In genomic region chr7:139441022-139441421, GRCm38 (mm10) we compare ENCODE assay signal across 12 mouse cellular contexts. TPM values are rescaled to one million over a fixed set of nuclear protein-coding genes. Genes with fewer than 3 reads are reported as not detected.
DNase-seq lines count a peak whose midpoint lies in the region; ATAC-seq lines count a peak whose summit lies in the region.
"Had no signal": no experiment of that assay in that cellular context is flagged by ENCODE, and none has a peak within 500 bp of the region (broad histone marks: within the 10 kb centered on the region; RNA-seq: fewer than 3 reads in every experiment).

No protein-coding gene starts in this region.

- no peaks in the 10 kb centered on the region for H3K27me3 ChIP-seq in heart, embryonic 14.5 days (ENCODE audit: control insufficient read depth, insufficient read depth, low read length)
- H3K27me3 ChIP-seq in limb, embryonic 12.5 days, result no peaks in the 10 kb centered on the region
- no peaks in the 10 kb centered on the region for H3K27me3 ChIP-seq in limb, embryonic 10.5 days (ENCODE audit: low read depth, poor library complexity, severe bottlenecking)

- intact Hi-C loops in heart, postnatal 14 days (cut with DNase I), result no loop called here

- peak; percentile 6 for DNase-seq in cerebellum, adult 11 months
- DNase-seq in cerebellum, postnatal 4 days (ENCODE audit: low spot score in 2 of 2), result no peak
- DNase-seq in heart, postnatal 14 days, result no peak
- no peak for DNase-seq in limb, embryonic 10.5 days (ENCODE audit: low spot score)
- DNase-seq in 3134 (ENCODE audit: extremely low read depth, insufficient read length, low spot score), result peak; percentile 22
- DNase-seq in MN1 (ENCODE audit: low spot score), result no peak
- DNase-seq: gastrocnemius, postnatal 36 days; layer of hippocampus, adult 9-11 months; thymus, postnatal 36 days had no signal

- no peak for ATAC-seq in heart, embryonic 14.5 days (ENCODE audit: insufficient number of reproducible peaks, insufficient read depth, low FRiP score, low read depth)
- no peak for ATAC-seq in limb, embryonic 12.5 days (ENCODE audit: insufficient number of reproducible peaks, insufficient read depth, low FRiP score, low TSS enrichment, low read depth)

- no peak overlapping the region for H3K4me3 ChIP-seq in heart, embryonic 14.5 days (ENCODE audit: control insufficient read depth in 1 of 2, insufficient read depth in 1 of 2, low read depth in 1 of 2, low read length in 2 of 2)
- no peak overlapping the region for H3K4me3 ChIP-seq in limb, embryonic 12.5 days (replicated peaks)
- no peak overlapping the region for H3K4me3 ChIP-seq in limb, embryonic 10.5 days

- H3K4me2 ChIP-seq in heart, embryonic 14.5 days (ENCODE audit: low read length), result no peak overlapping the region
- H3K4me2 ChIP-seq in limb, embryonic 12.5 days, result no peak overlapping the region

- peaks cover 47 to 82% of the 10 kb centered on the region in 2 experiments for H3K4me1 ChIP-seq in heart, embryonic 14.5 days (ENCODE audit: control insufficient read depth in 2 of 2, insufficient read depth in 2 of 2, low read length in 2 of 2)
- peaks cover 26% of the 10 kb centered on the region for H3K4me1 ChIP-seq in limb, embryonic 12.5 days (replicated peaks)
- H3K4me1 ChIP-seq in limb, embryonic 10.5 days, result peaks cover 28% of the 10 kb centered on the region

- peak overlapping the region in 1 of 2 experiments; percentile 55; a peak in 2 of 4 replicates for H3K27ac ChIP-seq in heart, embryonic 14.5 days (replicated peaks in 1 of 2; ENCODE audit: control insufficient read depth in 1 of 2, insufficient read depth in 1 of 2, low read depth in 2 of 2, low read length in 2 of 2)
- H3K27ac ChIP-seq in limb, embryonic 12.5 days, result 0 out of 2 replicates have a peak overlapping the region, but pooled peaks have one; percentile 17
- H3K27ac ChIP-seq in limb, embryonic 10.5 days, result no peak overlapping the region
- H3K27ac ChIP-seq: liver, embryonic 14.5 days had no signal

- no peaks in the 10 kb centered on the region for H3K36me3 ChIP-seq in heart, embryonic 14.5 days (ENCODE audit: control insufficient read depth, insufficient read depth, low read length)
- H3K36me3 ChIP-seq in limb, embryonic 12.5 days, result no peaks in the 10 kb centered on the region
- no peaks in the 10 kb centered on the region for H3K36me3 ChIP-seq in limb, embryonic 10.5 days

- 16% methylated on average over 5 of the region's 5 CpGs for WGBS in heart, embryonic 14.5 days
- WGBS in limb, embryonic 12.5 days, result 33% methylated on average over 5 of the region's 5 CpGs
- 36% methylated on average over 5 of the region's 5 CpGs for WGBS in limb, embryonic 10.5 days

- peak overlapping the region; percentile 44; the same call in 1 of the 2 replicates for H3K9ac ChIP-seq in heart, embryonic 14.5 days (ENCODE audit: low read length)
- 0 out of 2 replicates have a peak overlapping the region, but pooled peaks have one; percentile 12 for H3K9ac ChIP-seq in limb, embryonic 12.5 days (replicated peaks)
- H3K9ac ChIP-seq: liver, embryonic 14.5 days had no signal

- no peaks in the 10 kb centered on the region for H3K9me3 ChIP-seq in heart, embryonic 14.5 days (ENCODE audit: control insufficient read depth, low read length)
- H3K9me3 ChIP-seq in limb, embryonic 12.5 days, result no peaks in the 10 kb centered on the region
- H3K9me3 ChIP-seq in limb, embryonic 10.5 days (replicated peaks), result no peaks in the 10 kb centered on the region

RNA-seq across cellular contexts. Expression of gene Inpp5a, which starts 52.1 kb away (rescaled TPM):
- polyA plus RNA-seq in heart, embryonic 14.5 days (2014; fragmentation: Nextera tagmentation; extraction: Ambion mirVana), result 89.9 and 93.9 TPM in 2 replicates
- total RNA-seq in heart, postnatal 14 days (2021), result 100 to 1,000 TPM; 201 to 215 TPM
- 26.8 and 29.9 TPM in 2 replicates for polyA plus RNA-seq in limb, embryonic 12.5 days (2016; fragmentation: Nextera tagmentation; extraction: Ambion mirVana)
- polyA plus RNA-seq in limb, embryonic 10.5 days (2016; fragmentation: Nextera tagmentation; extraction: Ambion mirVana), result 14.2 and 17.3 TPM in 2 replicates

Comparison
In these comparisons a context has a peak if more than half of its experiments do, and no peak if none do; other contexts are left out.
1. DNase-seq: peak in cerebellum, adult 11 months (single experiment) and 3134 (single experiment); none in cerebellum, postnatal 4 days (0 of 2), heart, postnatal 14 days (0 of 2), limb, embryonic 10.5 days (single experiment) and MN1 (single experiment).